Mouse (Mus musculus): ENCODE results near the gene Golph3l.

DNA sequence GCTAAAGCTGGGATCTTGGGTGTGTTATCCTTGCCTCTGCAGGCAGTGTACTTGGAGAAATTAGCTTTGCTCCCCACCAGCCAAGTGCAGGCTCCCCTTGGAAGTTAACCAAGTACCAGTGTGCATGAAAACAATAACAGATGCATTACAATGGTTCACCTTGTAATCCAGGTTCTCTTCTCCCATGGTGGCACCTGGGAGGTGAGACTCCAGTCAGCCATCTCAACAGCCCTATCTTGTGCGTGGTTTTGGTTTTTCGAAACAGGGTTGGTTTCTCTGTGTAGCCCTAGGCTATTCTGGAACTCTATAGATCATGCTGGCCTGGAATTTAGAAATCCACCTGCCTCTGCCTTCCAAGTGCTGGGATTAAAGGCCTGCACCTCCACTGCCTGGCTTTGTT is 74.8 kb downstream of the Golph3l start:
- no peak for TF ChIP-seq CTCF (IDR thresholded peaks at IDR 0.05; ENCODE audit: low read depth, low read length)
- peak; percentile 80; the same call in 1 of the 2 replicates for TF ChIP-seq EP300 (IDR thresholded peaks at IDR 0.05; ENCODE audit: insufficient read depth, low read depth, low read length)
- peak; percentile 23 for TF ChIP-seq POLR2A (IDR thresholded peaks at IDR 0.05; ENCODE audit: insufficient read depth, low read length)
